Comparison of ENCODE assay signal across 13 mouse cellular contexts in genomic region chr16:35232153-35232750, GRCm38 (mm10).
DNase-seq lines count a peak whose midpoint lies in the region; ATAC-seq lines count a peak whose summit lies in the region.
"Had no signal": no experiment of that assay in that cellular context is flagged by ENCODE, and none has a peak within 500 bp of the region (broad histone marks: within the 10 kb centered on the region; RNA-seq: fewer than 3 reads in every experiment).

No protein-coding gene starts in this region.

- intact Hi-C loops in heart, postnatal 14 days (cut with DNase I): no loop called here

- peak overlapping the region; percentile 32; the same call in 1 of the 2 replicates for H3K9ac ChIP-seq in heart, embryonic 14.5 days (ENCODE audit: low read length)
- H3K9ac ChIP-seq in embryonic facial prominence, embryonic 15.5 days: no peak overlapping the region
- H3K9ac ChIP-seq: stomach, embryonic 15.5 days had no signal

- no peaks in the 10 kb centered on the region for H3K27me3 ChIP-seq in heart, embryonic 14.5 days (ENCODE audit: control insufficient read depth, insufficient read depth, low read length)
- H3K27me3 ChIP-seq in embryonic facial prominence, embryonic 15.5 days: no peaks in the 10 kb centered on the region
- H3K27me3 ChIP-seq: stomach, embryonic 15.5 days had no signal

- no peaks in the 10 kb centered on the region for H3K36me3 ChIP-seq in heart, embryonic 14.5 days (ENCODE audit: control insufficient read depth, insufficient read depth, low read length)
- no peaks in the 10 kb centered on the region for H3K36me3 ChIP-seq in embryonic facial prominence, embryonic 15.5 days
- H3K36me3 ChIP-seq: stomach, embryonic 15.5 days had no signal

- 0 out of 2 replicates have a peak overlapping the region, but pooled peaks have one; percentile 9 for H3K4me2 ChIP-seq in heart, embryonic 14.5 days (ENCODE audit: low read length)
- H3K4me2 ChIP-seq in embryonic facial prominence, embryonic 15.5 days (replicated peaks): no peak overlapping the region
- H3K4me2 ChIP-seq: stomach, embryonic 15.5 days had no signal

- H3K9me3 ChIP-seq in heart, embryonic 14.5 days (ENCODE audit: control insufficient read depth, low read length): no peaks in the 10 kb centered on the region
- no peaks in the 10 kb centered on the region for H3K9me3 ChIP-seq in embryonic facial prominence, embryonic 15.5 days (replicated peaks)
- H3K9me3 ChIP-seq: stomach, embryonic 15.5 days had no signal

- ATAC-seq in heart, embryonic 14.5 days (ENCODE audit: insufficient number of reproducible peaks, insufficient read depth, low FRiP score, low read depth): no peak
- ATAC-seq in embryonic facial prominence, embryonic 15.5 days (ENCODE audit: insufficient number of reproducible peaks, low FRiP score, low TSS enrichment, low read depth): no peak
- ATAC-seq: inflammation-experienced regulatory T-cells, adult 6 months had no signal

- DNase-seq in heart, postnatal 14 days: no peak
- DNase-seq in lung, postnatal 10 days: peak; percentile 68
- DNase-seq in lung, postnatal 25 days (ENCODE audit: low spot score): no peak
- peak; percentile 71 for DNase-seq in brain, adult 2 months (ENCODE audit: low read depth, low spot score)
- DNase-seq in left cerebral cortex, adult 9 months (ENCODE audit: low spot score in 2 of 2): no peak
- no peak for DNase-seq in right cerebral cortex, adult 2 months (ENCODE audit: low spot score in 2 of 2)
- DNase-seq: layer of hippocampus, adult 9-11 months; right cerebral cortex, adult 18-20 months had no signal

- WGBS in heart, embryonic 14.5 days: 24% methylated on average over 14 of the region's 14 CpGs
- 28% methylated on average over 14 of the region's 14 CpGs for WGBS in embryonic facial prominence, embryonic 15.5 days

- H3K27ac ChIP-seq in heart, embryonic 14.5 days (replicated peaks in 1 of 2; ENCODE audit: control insufficient read depth in 1 of 2, insufficient read depth in 1 of 2, low read depth in 2 of 2, low read length in 2 of 2): peak overlapping the region; percentile 28 to 51
- 0 out of 2 replicates have a peak overlapping the region, but pooled peaks have one; percentile 17 for H3K27ac ChIP-seq in embryonic facial prominence, embryonic 15.5 days (replicated peaks)
- H3K27ac ChIP-seq: macrophage; stomach, embryonic 15.5 days had no signal

- H3K4me3 ChIP-seq in heart, embryonic 14.5 days (ENCODE audit: control insufficient read depth in 1 of 2, insufficient read depth in 1 of 2, low read depth in 1 of 2, low read length in 2 of 2): no peak overlapping the region
- no peak overlapping the region for H3K4me3 ChIP-seq in embryonic facial prominence, embryonic 15.5 days (replicated peaks)
- H3K4me3 ChIP-seq: stomach, embryonic 15.5 days had no signal

- peaks cover 51 to 71% of the 10 kb centered on the region in 2 experiments for H3K4me1 ChIP-seq in heart, embryonic 14.5 days (ENCODE audit: control insufficient read depth in 2 of 2, insufficient read depth in 2 of 2, low read length in 2 of 2)
- peaks cover 15% of the 10 kb centered on the region for H3K4me1 ChIP-seq in embryonic facial prominence, embryonic 15.5 days

Comparison
In these comparisons a context has a peak if more than half of its experiments do, and no peak if none do; other contexts are left out.
1. DNase-seq: peak in lung, postnatal 10 days (single experiment) and brain, adult 2 months (single experiment); none in heart, postnatal 14 days (0 of 2), lung, postnatal 25 days (single experiment), left cerebral cortex, adult 9 months (0 of 2) and right cerebral cortex, adult 2 months (0 of 2).